Mouse (Mus musculus) MEL-GATA-1-ER (cell line): ENCODE results near the gene 4930469K13Rik.

Experiments used
- DNase-seq: peaks from one replicate; pipeline ENCODE4 v3.0.0-alpha.2; 2012; ENCODE audit warnings: low read depth; ENCODE audit errors: extremely low read depth

The 4930469K13Rik gene

GRCm38 (mm10) chr11:34079542-34080464 is 18.6 kb downstream of the 4930469K13Rik start:
- DNase-seq: peak; percentile 57

DNA sequence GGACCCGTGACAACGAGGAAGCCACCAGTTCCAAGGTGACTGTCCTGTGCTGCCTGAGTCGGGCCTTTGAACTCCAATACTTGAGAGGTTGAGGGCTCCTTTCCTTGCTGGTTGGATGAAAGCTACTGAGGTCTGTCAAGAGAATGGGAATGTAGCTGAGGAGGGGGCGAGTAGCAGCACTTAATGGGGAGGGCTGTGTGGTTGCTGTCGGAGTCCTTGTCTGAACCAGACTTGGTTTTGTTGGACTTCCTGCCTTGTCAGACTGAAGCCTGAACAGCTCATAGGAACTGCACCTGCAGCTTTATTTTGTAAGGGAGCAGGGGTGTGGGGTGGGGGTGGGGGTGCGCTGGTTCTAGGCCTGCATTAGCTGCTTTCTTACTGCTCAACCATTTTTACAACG is 19.8 kb downstream of the 4930469K13Rik start:
- DNase-seq: no peak

DNA sequence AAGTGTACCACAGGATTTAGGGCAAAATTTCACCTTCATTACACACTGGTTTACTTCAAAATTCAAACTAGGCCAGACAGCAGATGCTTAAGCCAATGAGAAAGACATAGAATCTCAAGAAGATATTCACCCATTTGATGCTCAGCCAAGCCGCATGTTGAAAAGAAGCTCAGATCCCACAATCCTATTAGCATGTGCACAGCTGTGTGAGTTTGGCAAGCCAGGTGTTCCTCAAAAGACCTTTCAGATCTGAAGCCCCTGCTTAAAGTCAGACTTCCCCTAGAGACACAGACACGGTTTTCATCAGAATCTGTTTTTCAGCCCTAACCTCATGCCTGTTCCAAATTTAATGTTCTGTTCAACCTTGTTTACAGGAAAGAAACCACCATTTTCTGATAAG is 20.5 kb downstream of the 4930469K13Rik start:
- DNase-seq: no peak

DNA sequence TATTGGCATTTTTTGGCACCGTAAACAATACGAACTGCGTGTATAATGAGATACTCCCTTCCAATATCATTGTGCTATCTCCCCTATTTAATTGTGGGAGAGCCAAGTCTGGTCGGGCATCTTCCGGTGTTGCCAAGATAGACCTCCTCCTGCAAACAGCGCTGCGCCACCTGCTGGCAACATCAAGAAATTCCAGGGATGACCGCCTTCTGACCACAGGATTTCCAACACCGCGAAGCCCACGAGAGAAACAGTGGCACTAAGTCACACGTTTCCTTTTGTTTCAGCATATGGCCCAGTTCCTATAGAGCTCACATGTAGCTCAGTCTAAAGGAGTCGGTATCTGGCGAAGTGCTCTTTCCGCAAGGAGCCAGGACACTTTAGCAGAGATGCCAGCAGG is 24.6 kb downstream of the 4930469K13Rik start:
- DNase-seq: peak; percentile 53

- peak; percentile 60 for DNase-seq
These were observed 26.0 kb downstream of the 4930469K13Rik start for GRCm38 (mm10) chr11:34072309-34072708.

DNA sequence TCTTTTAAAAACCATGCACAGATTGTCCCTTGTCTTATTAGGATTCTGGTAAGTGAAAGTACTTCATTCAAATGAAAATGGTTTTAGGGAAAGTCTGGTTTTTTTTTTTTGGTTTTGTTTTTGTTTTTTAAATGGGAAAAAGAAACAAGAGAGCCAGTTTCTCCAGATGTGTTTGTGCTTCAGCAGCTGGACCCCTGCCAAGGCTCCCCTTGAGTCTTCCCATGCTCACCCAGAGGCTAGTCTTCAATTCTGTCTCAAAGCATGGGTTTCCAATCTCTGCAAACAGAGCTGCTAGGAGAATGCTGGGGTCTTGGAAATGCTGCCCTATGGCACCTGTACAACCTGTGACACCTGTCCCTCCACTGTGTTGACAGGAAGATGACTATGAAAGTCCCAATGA is 27.8 kb downstream of the 4930469K13Rik start:
- no peak for DNase-seq

DNA sequence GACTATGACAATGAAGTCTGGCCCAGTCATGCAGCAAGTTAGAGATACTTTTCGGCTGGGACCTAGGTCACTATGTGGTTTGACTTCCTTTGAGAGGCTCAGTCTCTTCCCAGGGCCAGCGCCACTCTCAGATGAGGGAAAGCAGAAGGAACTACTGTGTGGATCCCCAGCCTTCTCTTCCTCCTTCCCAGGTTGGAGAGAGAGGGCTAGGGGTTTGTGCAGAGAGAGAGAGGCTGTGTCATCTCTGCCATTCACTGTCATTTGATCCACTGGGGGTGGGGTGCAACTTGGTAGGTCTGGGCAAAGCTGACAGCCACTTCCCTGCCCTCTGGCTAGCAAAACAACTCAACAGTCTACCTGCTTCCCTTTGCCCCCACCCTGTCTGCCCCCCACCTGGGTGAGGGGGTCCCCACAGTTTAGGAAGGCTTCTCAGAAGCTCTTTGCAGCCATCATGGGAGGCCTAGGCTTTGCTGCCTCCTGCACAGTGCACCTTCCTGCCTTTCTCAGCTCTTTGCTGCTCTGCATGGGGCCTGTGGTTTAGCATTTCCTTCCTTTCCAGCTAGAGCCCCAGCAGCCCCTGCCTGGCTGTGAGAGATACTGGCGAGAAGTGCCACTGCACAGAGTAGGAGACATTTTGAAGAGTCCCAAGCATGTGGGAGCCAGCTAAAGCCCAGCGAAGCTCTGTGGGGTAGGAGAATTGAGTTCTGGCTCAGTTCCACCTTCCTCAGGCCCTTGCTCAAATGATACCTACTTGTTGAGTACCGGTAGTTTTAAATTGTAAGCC is 34.5 kb downstream of the 4930469K13Rik start:
- peak; percentile 99 for DNase-seq

DNA sequence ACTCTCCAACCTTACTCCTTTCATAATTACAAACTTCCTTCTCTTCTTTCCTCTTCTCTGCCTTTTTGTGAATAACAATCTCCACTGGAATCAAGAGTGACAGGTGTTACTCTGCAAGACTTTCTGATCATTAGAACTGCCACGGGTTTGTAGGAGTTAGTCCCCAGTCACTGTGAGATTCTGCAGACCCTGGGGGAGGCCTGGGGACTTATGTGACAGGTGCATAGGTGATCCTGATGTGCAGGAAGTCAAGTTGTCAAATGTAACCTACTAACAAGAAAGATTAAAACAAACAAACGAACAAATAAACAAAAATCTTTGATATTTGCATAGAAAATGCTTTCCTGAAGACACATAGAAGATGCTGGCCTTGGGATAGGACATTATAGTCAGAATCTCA is 35.1 kb downstream of the 4930469K13Rik start:
- DNase-seq: no peak

DNA sequence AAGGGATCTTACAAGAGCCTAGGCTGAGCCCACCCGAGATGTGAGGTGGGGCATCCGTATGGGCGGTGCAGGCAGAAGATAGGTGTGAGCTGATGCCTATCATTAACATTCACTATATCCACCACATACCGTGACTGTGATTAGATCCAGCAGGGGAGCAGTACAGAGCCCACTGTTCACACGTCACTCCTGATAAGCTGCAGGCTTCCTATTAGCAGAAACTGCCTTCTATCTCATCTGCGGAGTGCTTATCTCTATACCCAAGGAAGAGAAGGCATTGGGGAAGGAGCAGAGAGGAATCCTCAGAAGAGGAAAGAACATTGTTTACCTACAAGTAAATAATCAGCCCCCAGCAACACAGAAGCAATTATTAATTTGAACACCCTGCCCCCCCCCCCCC is 36.6 kb downstream of the 4930469K13Rik start:
- DNase-seq: no peak

- no peak for DNase-seq
These were observed 39.4 kb downstream of the 4930469K13Rik start for GRCm38 (mm10) chr11:34058960-34059359.

GRCm38 (mm10) chr11:34058332-34058731 is 40.0 kb downstream of the 4930469K13Rik start:
- peak; percentile 94 for DNase-seq

DNA sequence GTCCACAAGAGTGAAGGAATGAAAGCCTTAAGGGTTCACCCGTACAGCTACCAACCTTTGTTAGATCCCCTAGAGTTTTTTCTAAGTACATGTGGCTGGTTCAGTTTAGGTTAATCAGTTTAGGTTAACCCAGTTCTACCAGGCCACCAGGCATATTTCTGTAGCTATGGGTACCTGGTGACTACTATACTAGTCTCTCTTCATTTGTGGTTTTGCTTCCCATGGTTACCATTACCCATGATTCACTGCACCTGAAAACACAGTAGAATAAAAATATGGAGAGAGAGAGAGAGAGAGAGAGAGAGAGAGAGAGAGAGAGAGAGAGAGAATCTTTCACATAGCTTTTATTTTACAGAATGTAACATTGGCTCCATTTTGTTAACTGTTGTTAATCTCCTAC is 41.6 kb downstream of the 4930469K13Rik start:
- no peak for DNase-seq

GRCm38 (mm10) chr11:34054031-34054727 is 44.2 kb downstream of the 4930469K13Rik start:
- DNase-seq: no peak

DNA sequence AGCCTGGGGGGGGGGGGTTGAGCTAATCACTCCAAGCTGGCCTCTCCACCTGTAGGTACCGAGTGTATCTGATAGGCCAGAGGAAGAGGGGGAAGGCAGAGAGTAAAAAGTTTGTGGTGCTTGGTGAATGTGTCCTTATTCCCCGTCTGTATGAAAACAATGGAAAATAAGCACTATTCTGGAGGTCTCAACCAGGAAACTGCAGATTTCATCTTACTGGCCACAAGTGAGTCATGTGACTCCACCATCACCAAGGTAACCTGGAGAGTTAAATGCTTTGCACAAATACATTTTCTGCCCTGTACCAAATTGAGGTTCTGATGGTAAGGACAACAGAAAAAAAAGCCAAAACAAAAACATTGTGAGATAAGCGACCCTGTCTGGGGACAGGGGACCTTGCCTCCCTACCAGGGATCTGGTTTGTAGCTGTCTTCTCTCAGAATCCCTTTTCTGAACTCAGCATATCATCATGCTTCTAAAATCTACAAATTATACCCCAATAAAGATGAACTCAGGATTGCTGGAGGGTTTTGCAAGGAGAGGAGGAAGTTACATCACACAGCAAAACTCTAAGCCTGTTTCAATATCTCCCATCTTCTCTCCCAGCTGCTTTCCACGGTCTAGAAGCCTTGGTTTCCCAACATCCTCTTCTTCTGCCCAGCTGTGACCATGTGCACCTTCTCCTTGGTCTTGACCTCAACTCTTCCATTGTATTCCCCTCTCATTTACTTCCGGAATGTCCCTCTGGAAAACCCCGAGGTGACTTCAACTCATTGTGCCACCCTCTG is 45.1 kb downstream of the 4930469K13Rik start:
- no peak for DNase-seq

DNA sequence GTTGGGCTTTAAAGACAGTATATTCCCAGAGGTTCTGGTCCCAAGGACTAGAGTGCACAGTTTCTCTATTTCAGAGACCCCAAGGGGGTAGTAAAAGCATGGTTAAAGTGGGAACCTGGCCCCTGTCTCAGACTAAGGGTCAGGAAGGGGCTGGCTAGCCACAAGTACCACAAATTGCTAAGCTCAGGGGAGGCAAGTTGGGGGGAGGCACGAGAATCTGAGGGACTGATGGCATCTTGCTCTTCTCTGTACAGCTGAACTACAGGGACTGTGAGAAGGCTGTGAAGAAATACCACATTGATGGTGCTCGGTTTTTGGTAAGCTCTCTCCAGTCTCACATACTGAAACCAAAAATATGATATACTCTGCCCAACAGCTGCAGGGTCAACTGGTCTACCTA is 47.7 kb downstream of the 4930469K13Rik start:
- no peak for DNase-seq

DNA sequence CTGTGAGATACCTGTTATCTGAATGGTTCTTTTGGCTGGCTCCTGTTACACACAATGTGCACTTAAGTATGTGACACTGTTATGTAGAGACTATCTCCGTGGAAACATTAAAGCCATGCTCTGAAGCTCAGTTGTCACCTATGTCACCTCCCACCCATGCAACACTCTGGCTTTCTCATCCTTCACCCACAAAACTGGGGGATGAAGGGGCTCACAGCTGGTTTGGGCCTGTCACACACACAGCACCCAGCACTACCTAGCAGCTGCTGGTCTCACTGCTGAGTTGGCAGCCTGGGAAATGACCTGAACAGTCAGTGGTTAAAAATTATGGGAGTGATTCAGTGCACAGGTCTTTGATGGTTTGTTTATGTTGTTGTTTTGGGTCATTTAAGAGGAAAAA is 48.3 kb downstream of the 4930469K13Rik start:
- no peak for DNase-seq

DNA sequence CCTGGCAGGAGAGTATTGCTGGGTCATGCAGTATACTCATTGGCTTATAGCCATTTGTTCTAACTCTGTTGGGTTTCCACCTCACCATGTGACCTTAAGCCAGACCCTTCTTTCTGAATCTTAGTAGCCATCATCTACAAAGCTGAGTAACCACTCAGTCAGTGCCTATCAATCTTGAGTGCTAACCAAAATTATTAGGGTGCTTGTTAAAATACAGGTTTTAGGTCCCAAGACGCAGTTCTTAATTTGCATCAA is 49.3 kb downstream of the 4930469K13Rik start:
- DNase-seq: no peak

- DNase-seq: no peak
These were observed 49.8 kb downstream of the 4930469K13Rik start for GRCm38 (mm10) chr11:34048375-34049124.

DNA sequence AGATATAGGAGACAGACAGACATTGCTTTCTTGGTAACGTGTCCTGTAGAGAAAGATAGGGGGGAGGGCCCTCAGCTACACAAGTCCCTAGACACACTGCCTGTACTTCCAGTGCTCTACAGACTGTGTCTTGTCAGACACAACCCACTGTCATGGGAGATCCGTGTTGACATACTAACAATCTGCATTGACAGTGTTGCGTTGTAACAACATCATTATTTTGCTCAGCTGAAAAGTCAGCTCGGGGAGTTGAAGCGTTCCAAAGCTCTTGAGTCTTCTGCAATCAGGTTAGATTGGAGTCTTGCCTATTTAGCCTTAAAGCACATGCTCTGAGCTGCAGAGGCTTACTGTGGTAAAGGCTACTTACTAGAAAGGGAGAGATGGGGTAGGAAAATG is 50.8 kb downstream of the 4930469K13Rik start:
- no peak for DNase-seq

GRCm38 (mm10) chr11:34046767-34047541 is 51.4 kb downstream of the 4930469K13Rik start, which contains the start of gene Lcp2:
Gene Lcp2 (plus strand): TSS chr11:34046920.
- DNase-seq: no peak
